Mouse (Mus musculus) hindbrain, embryonic 11.5 days (tissue): ENCODE results near the gene Zfp451. TPM values are rescaled to one million over a fixed set of nuclear protein-coding genes. Genes with fewer than 3 reads are reported as not detected.
A peak's percentile ranks its signal among the peaks of the same experiment; 100 is the strongest.

ENCODE experiments used
- ATAC-seq: fragments of 200-750 bp; cut with Nextera tagmentation; 2 replicates; pipeline ENCODE4 v1.8.0; 2017; ENCODE audit warnings: mild to moderate bottlenecking, moderate TSS enrichment, moderate library complexity; ENCODE audit not compliant: low FRiP score
- DNase-seq: peaks from one replicate; pipeline ENCODE4 v3.0.0-alpha.2; 2015; ENCODE audit warnings: low spot score
- H3K27ac ChIP-seq: fragments of 300-500 bp; sonication (generic); 2 replicates; pipeline ENCODE4 v1.5.1; 2014; ENCODE audit warnings: mild to moderate bottlenecking, low read depth, low read length
- H3K27me3 ChIP-seq: fragments of 300-500 bp; sonication (generic); 2 replicates; pipeline ENCODE4 v1.6.1; 2014; ENCODE audit warnings: mild to moderate bottlenecking, low read length, moderate library complexity, mixed read lengths; ENCODE audit not compliant: control insufficient read depth, insufficient read depth
- H3K36me3 ChIP-seq: fragments of 300-500 bp; sonication (generic); 2 replicates; pipeline ENCODE4 v1.6.1; 2014; ENCODE audit warnings: mild to moderate bottlenecking, low read length, moderate library complexity, mixed read lengths; ENCODE audit not compliant: control insufficient read depth, insufficient read depth
- H3K4me1 ChIP-seq: fragments of 300-500 bp; sonication (generic); replicated peaks from 2 replicates; pipeline ENCODE4 v1.6.1; 2014; ENCODE audit warnings: low read length, mixed read lengths; ENCODE audit not compliant: control insufficient read depth, insufficient read depth
- H3K4me2 ChIP-seq: fragments of 300-500 bp; sonication (generic); replicated peaks from 2 replicates; pipeline ENCODE4 v1.6.1; 2014; ENCODE audit warnings: mild to moderate bottlenecking, low read depth, low read length
- H3K4me3 ChIP-seq: fragments of 300-500 bp; sonication (generic); 2 replicates; pipeline ENCODE4 v1.5.1; 2014; ENCODE audit warnings: low read depth, low read length
- H3K9ac ChIP-seq: fragments of 300-500 bp; sonication (generic); 2 replicates; pipeline ENCODE4 v1.6.1; 2014; ENCODE audit warnings: low read depth, low read length
- H3K9me3 ChIP-seq: fragments of 300-500 bp; sonication (generic); 2 replicates; pipeline ENCODE4 v1.6.1; 2016; ENCODE audit warnings: low read length; ENCODE audit not compliant: control insufficient read depth
- WGBS: fragments of 180-500 bp; shearing (Covaris S2); extraction: QIAGEN DNeasy Blood & Tissue Kit; methylation state at CpG from one replicate; pipeline ENCODE4 v1.1.7; 2014; 5-methylcytosine and 5-hydroxymethylcytosine counted together
- polyA plus RNA-seq: library from polyadenylated mRNA; unstranded; fragments of >200 nt; fragmentation: Nextera tagmentation; extraction: Ambion mirVana; gene quantifications from 2 replicates; pipeline ENCODE4 v1.2.1, GENCODE M21; 2014

The Zfp451 gene
- polyA plus RNA-seq, 1 experiment from 2014 or later = 46.3 TPM

- ATAC-seq (no peak), DNase-seq (no peak)
- no peak overlapping the region for H3K27ac ChIP-seq
- WGBS = 74% methylated on average over 16 of the region's 16 CpGs
- H3K27me3 ChIP-seq = no peaks in the 10 kb centered on the region
- no peak overlapping the region for H3K9ac ChIP-seq
- no peaks in the 10 kb centered on the region for H3K36me3 ChIP-seq
- H3K4me2 ChIP-seq = no peak overlapping the region
- no peaks in the 10 kb centered on the region for H3K4me1 ChIP-seq
- H3K9me3 ChIP-seq = no peaks in the 10 kb centered on the region
- no peak overlapping the region for H3K4me3 ChIP-seq
These were observed 47.6 kb downstream of the Zfp451 start for GRCm38 (mm10) chr1:33766520-33767508.

- H3K4me1 ChIP-seq = no peaks in the 10 kb centered on the region
- DNase-seq (no peak), ATAC-seq (no peak)
- H3K27ac ChIP-seq = no peak overlapping the region
- no peak overlapping the region for H3K9ac ChIP-seq
- no peak overlapping the region for H3K4me3 ChIP-seq
- no peaks in the 10 kb centered on the region for H3K9me3 ChIP-seq
- no peaks in the 10 kb centered on the region for H3K27me3 ChIP-seq
- no peak overlapping the region for H3K4me2 ChIP-seq
- H3K36me3 ChIP-seq = no peaks in the 10 kb centered on the region
- 83% methylated on average over 11 of the region's 11 CpGs for WGBS
These were observed 48.8 kb downstream of the Zfp451 start for GRCm38 (mm10) chr1:33765468-33766080.

GRCm38 (mm10) chr1:33763826-33764225 lies 50.6 kb downstream of the Zfp451 start:
- Histone ChIP-seq H3K9me3 (no peaks in the 10 kb centered on the region), H3K36me3 (no peaks in the 10 kb centered on the region), H3K4me1 (no peaks in the 10 kb centered on the region), H3K27ac (no peak overlapping the region), H3K4me2 (no peak overlapping the region), H3K27me3 (no peaks in the 10 kb centered on the region), H3K4me3 (no peak overlapping the region), H3K9ac (no peak overlapping the region)
- DNase-seq (no peak), ATAC-seq (no peak)
- 49% methylated on average over 2 of the region's 2 CpGs for WGBS

GRCm38 (mm10) chr1:33758488-33758887 lies 55.9 kb downstream of the Zfp451 start:
- no peaks in the 10 kb centered on the region for H3K36me3 ChIP-seq
- no peak for DNase-seq
- no peak overlapping the region for H3K27ac ChIP-seq
- H3K4me3 ChIP-seq = no peak overlapping the region
- ATAC-seq = no peak
- no peaks in the 10 kb centered on the region for H3K27me3 ChIP-seq
- WGBS = 72% methylated on average over 4 of the region's 4 CpGs
- no peak overlapping the region for H3K4me2 ChIP-seq
- H3K9ac ChIP-seq = no peak overlapping the region
- H3K4me1 ChIP-seq = no peaks in the 10 kb centered on the region; the same call in 1 of the 2 replicates
- no peaks in the 10 kb centered on the region for H3K9me3 ChIP-seq

- Histone ChIP-seq H3K4me1 (no peaks in the 10 kb centered on the region; the same call in 1 of the 2 replicates), H3K9ac (peak within 1 kb of the TSS; percentile 85), H3K27ac (peak within 1 kb of the TSS; percentile 30; the same call in 1 of the 2 replicates), H3K4me3 (peak within 1 kb of the TSS; percentile 60), H3K9me3 (no peaks in the 10 kb centered on the region), H3K36me3 (no peaks in the 10 kb centered on the region), H3K27me3 (no peaks in the 10 kb centered on the region), H3K4me2 (peak within 1 kb of the TSS; percentile 96)
- DNase-seq (peak; percentile 77), ATAC-seq (peak; percentile 88)
- WGBS = under 1% methylated on average over 60 of the region's 61 CpGs
These were observed 56.8 kb downstream of the Zfp451 start, which contains the start of gene Bag2 for GRCm38 (mm10) chr1:33757491-33758041. Gene Bag2, minus strand, starts transcription at chr1:33757795.

GRCm38 (mm10) chr1:33757033-33757413 lies 57.4 kb downstream of the Zfp451 start:
- H3K27me3 ChIP-seq = no peaks in the 10 kb centered on the region
- H3K27ac ChIP-seq = no peak overlapping the region
- peak overlapping the region; percentile 85; the same call in 1 of the 2 replicates for H3K9ac ChIP-seq
- peak; percentile 50 for DNase-seq
- H3K9me3 ChIP-seq = no peaks in the 10 kb centered on the region
- H3K4me2 ChIP-seq = peak overlapping the region; percentile 96
- no peaks in the 10 kb centered on the region; the same call in 1 of the 2 replicates for H3K4me1 ChIP-seq
- peak overlapping the region; percentile 60 for H3K4me3 ChIP-seq
- peak; percentile 65 for ATAC-seq
- H3K36me3 ChIP-seq = no peaks in the 10 kb centered on the region
- WGBS = 11% methylated on average over 14 of the region's 14 CpGs

- no peak overlapping the region for H3K27ac ChIP-seq
- H3K36me3 ChIP-seq = no peaks in the 10 kb centered on the region
- no peaks in the 10 kb centered on the region; the same call in 1 of the 2 replicates for H3K4me1 ChIP-seq
- no peak overlapping the region for H3K9ac ChIP-seq
- no peaks in the 10 kb centered on the region for H3K9me3 ChIP-seq
- H3K4me3 ChIP-seq = peak overlapping the region; percentile 60; the same call in 1 of the 2 replicates
- H3K27me3 ChIP-seq = no peaks in the 10 kb centered on the region
- DNase-seq (no peak), ATAC-seq (no peak)
- 35% methylated on average over 18 of the region's 18 CpGs for WGBS
- H3K4me2 ChIP-seq = peak overlapping the region; percentile 96
These were observed 58.0 kb downstream of the Zfp451 start for GRCm38 (mm10) chr1:33756258-33757032.

- H3K9ac ChIP-seq = no peak overlapping the region
- H3K4me1 ChIP-seq = no peaks in the 10 kb centered on the region; the same call in 1 of the 2 replicates
- ATAC-seq (no peak), DNase-seq (no peak)
- 90% methylated on average over 7 of the region's 7 CpGs for WGBS
- H3K36me3 ChIP-seq = no peaks in the 10 kb centered on the region
- no peaks in the 10 kb centered on the region for H3K9me3 ChIP-seq
- no peak overlapping the region for H3K27ac ChIP-seq
- H3K4me2 ChIP-seq = no peak overlapping the region
- no peaks in the 10 kb centered on the region for H3K27me3 ChIP-seq
- H3K4me3 ChIP-seq = no peak overlapping the region
These were observed 58.6 kb downstream of the Zfp451 start for GRCm38 (mm10) chr1:33755799-33756198.
